Mouse (Mus musculus): ENCODE data around the gene Neu3.
A peak's percentile ranks its signal among the peaks of the same experiment; 100 is the strongest.
"Not testable (repeated sequence)": the region's sequence is repeated elsewhere in the genome, so short reads cannot be mapped to it uniquely, and the experiment has no call there.

Neu3 gene

GRCm38 (mm10) chr7:99833115-99833845 lies 5.1 kb upstream of the Neu3 start:
- no peak for DNase-seq

GRCm38 (mm10) chr7:99826096-99826495 lies 2.1 kb downstream of the Neu3 start:
- no peak for DNase-seq

GRCm38 (mm10) chr7:99825511-99825910 lies 2.7 kb downstream of the Neu3 start:
- no peak for DNase-seq

- DNase-seq: no peak
Measured at GRCm38 (mm10) chr7:99824649-99825483, 3.4 kb downstream of the Neu3 start.

GRCm38 (mm10) chr7:99823045-99823663 lies 5.1 kb downstream of the Neu3 start:
- no peak for DNase-seq

- no peak for DNase-seq
Measured at GRCm38 (mm10) chr7:99822426-99822825, 5.8 kb downstream of the Neu3 start.

- DNase-seq: no peak
Measured at GRCm38 (mm10) chr7:99821953-99822352, 6.3 kb downstream of the Neu3 start.

- DNase-seq: not testable (repeated sequence)
Measured at GRCm38 (mm10) chr7:99818181-99818725, 10.0 kb downstream of the Neu3 start.

- no peak for DNase-seq
Measured at GRCm38 (mm10) chr7:99813394-99813793, 14.8 kb downstream of the Neu3 start.

- no peak for DNase-seq
Measured at GRCm38 (mm10) chr7:99811661-99812060, 16.6 kb downstream of the Neu3 start.

- no peak for DNase-seq
Measured at GRCm38 (mm10) chr7:99810814-99811213, 17.4 kb downstream of the Neu3 start.

- not testable (repeated sequence) for DNase-seq
Measured at GRCm38 (mm10) chr7:99807043-99807442, 21.2 kb downstream of the Neu3 start.

GRCm38 (mm10) chr7:99805340-99805739 lies 22.9 kb downstream of the Neu3 start:
- DNase-seq: no peak

- DNase-seq: not testable (repeated sequence)
Measured at GRCm38 (mm10) chr7:99804033-99804432, 24.2 kb downstream of the Neu3 start.

- no peak for DNase-seq
Measured at GRCm38 (mm10) chr7:99803535-99803934, 24.7 kb downstream of the Neu3 start.

- no peak for DNase-seq
Measured at GRCm38 (mm10) chr7:99799118-99799517, 29.1 kb downstream of the Neu3 start.

GRCm38 (mm10) chr7:99797911-99798647 lies 30.1 kb downstream of the Neu3 start:
- DNase-seq: peak; percentile 69

- DNase-seq: no peak
Measured at GRCm38 (mm10) chr7:99797261-99797660, 31.0 kb downstream of the Neu3 start.

- no peak for DNase-seq
Measured at GRCm38 (mm10) chr7:99796471-99796870, 31.7 kb downstream of the Neu3 start.

- no peak for DNase-seq
Measured at GRCm38 (mm10) chr7:99795192-99795981, 32.8 kb downstream of the Neu3 start.

- no peak for DNase-seq
Measured at GRCm38 (mm10) chr7:99794096-99794495, 34.1 kb downstream of the Neu3 start.

- no peak for DNase-seq
Measured at GRCm38 (mm10) chr7:99790816-99791215, 37.4 kb downstream of the Neu3 start.

Data from right cerebral cortex, adult 18-20 months (tissue).